Mouse (Mus musculus) embryo, embryonic 9.5 days (tissue): ENCODE data around the gene Tmf1.

Experiments
- DNase-seq: peaks from one replicate; pipeline ENCODE4 v3.0.0-alpha.2; 2017; ENCODE audit errors: extremely low spot score

Gene Tmf1

GRCm38 (mm10) chr6:97178491-97179366, at the start of gene Tmf1:
TSS of gene Tmf1 (minus strand) at chr6:97179122.
- peak; percentile 90 for DNase-seq

- no peak for DNase-seq
These were observed 48.3 kb upstream of the Tmf1 start for GRCm38 (mm10) chr6:97227067-97227847.

DNA sequence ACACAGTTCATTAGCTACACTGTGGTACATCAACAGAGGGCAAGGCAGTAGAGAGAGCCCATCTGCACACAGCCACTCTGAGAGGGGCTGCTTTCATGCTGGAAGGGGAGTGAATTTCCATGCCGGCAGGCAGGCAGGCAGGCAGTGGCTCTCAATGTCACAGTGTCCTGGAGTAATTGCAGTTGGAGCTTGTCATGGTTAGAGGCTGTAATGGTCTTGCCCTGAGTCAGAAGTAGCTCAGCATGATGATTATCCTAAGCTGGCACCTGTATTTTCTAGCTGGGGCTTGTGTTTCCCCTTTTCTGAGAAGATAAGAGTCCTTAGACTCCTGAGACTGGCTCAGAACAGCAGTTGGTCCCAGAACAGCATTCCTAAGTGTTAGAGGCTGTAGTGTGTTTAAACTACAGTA, 47.2 kb upstream of the Tmf1 start:
- no peak for DNase-seq

- DNase-seq = no peak
These were observed 45.6 kb upstream of the Tmf1 start for GRCm38 (mm10) chr6:97224505-97224904.

GRCm38 (mm10) chr6:97223566-97223965, 44.6 kb upstream of the Tmf1 start:
- DNase-seq = no peak

DNA sequence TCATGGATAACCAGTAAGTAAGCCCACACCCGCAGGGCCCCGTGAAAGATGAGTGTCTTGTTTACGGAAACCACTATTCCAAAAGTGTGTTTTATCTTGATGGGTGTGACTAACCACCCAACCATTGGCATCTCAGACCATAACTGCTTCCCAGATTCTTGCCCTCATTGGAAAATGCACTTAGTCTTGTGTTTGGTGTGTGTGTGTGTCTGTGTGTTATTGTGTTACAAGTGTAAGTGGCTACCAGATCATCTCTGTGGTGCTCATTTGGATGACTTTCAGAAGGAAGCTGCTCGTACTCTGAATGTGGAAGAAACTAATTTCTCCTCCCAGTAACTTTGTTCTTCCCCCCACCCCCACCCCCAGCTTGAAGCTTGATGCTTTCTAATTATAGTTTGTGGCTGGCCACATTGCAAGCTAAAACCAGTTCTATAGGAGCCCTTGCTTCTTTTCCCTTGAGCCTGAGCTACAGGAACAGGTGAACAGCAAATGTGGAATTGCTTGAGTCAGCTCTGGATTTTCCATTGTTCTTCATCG, 44.1 kb upstream of the Tmf1 start:
- DNase-seq = no peak

DNA sequence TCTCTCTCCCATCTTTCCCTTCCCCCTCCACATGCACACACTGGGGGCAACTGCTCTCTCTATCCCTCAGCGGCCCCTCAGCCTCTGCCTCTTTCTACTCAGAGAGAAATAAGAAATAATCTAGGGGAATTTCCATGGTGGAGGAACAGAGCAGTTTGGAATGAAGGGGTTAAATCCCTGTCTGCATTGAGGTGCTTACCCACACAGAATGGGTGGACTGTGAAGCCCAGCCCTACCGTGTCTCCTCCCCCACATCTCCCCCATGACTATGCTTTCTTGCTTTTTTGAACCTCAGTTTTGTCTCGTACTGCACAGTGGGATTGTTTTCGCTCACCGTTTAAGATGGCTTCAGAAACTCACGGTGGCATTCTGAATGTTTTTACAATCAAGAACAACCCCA, 43.4 kb upstream of the Tmf1 start:
- no peak for DNase-seq

DNA sequence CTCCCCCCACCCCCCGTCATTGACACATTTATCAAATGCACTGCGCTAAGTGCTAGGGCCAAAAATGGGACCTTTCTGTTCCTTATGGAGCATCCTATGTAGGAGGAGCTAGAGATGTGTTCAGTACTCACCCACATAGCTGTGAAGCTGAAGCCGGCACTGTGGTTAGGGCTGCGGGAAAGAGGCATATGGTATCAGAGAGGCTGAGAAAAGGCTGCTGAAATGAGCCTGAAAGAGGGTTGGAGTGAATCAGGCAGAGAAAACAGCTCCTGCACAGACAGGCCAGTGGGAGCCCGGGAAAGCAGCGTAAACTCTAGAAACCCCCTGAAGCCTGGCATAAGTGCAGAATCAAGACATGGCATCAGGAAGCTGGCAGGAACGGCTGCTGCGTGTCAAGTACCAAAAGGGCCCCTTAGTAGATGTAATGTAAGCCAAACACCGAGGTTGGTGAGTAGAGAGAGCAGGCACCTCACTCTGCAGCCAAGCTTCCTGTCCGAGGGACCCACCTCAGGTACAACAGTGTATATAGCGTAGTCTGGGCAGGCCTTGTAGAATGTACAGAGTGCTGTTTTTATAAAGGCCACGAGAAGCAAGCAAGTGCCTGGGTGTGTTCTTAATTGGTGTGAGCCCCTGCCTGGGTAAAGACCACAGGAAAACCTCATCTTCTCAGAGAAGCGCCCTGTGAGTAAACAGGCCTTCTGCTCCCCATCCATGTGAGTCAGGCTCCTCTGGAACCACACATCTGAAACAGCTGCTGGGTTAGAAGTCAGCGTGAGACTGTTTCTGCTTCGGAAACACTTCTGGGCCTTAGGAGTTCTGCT, 42.5 kb upstream of the Tmf1 start:
- DNase-seq = no peak

DNA sequence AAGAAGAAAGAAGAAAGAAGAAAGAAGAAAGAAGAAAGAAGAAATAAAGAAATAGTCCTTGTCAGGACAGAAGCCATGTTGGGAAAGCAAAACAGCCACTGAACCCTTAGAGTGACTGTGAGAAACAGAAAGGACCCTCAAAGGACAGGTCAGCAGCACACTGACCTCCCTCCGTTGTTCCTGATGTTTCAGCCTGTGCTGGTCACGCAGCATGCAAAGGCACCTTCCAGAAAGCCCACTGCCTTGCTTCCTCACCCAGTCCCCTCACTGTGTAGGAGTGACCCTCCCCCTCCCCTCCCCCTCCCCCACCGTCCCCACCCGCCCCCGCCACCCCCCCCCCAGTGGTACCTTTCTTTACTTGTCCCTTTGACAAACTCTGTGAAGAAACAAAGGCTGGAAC, 41.8 kb upstream of the Tmf1 start:
- no peak for DNase-seq

- DNase-seq = no peak
These were observed 37.4 kb upstream of the Tmf1 start for GRCm38 (mm10) chr6:97216154-97216821.

DNA sequence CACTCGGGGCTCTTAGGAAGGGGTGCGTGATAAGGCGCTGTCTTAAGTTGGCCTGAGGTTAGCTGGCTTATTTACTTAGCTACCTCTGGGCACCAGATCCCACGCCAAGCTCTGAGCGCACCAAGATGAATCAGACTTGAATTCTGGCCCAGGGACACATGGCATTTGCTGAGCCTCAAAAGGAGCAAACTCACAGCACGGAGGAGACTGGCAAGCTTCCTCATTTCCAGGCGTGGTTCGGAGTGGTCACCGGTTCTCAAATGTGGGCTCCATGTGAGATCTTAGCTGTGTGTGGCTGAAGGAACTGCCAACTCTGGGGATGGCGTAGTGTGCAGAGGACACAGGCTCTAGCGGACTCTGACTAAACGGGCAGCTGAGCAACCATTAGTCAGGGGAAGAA, 33.1 kb upstream of the Tmf1 start:
- no peak for DNase-seq

DNA sequence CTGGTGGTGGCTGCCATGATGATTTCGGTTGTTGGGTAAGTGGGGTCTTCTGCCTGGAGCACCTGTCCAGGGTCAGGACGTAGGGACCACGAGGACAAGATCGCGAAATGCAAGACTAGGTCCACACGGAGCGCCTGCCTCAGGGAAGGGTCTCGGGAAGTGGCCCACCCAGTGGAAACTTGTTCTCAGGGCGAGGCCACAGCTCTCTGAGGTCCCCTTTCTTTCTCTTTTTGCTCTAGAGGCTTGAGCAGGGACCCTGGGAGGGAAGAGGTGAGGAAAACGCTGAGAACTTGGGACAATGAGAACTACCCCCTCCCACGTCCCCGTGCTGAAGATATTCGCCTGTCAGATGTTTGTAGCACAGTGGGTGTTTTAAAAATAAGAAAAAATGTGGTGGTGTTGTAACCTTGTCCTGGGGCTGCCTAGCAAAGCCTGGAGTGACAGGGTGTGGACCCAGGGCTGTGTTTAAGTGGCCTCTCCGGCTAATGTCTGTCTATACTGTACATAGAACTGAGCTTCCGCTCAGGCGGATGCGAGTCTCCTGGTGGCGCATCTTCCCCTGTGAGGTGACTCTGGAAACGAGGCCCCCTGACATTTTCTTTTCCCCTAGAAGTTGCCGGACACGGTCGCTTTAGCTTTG, 32.2 kb upstream of the Tmf1 start:
- DNase-seq = no peak

GRCm38 (mm10) chr6:97210191-97210961, 31.5 kb upstream of the Tmf1 start, which contains the start of gene Arl6ip5:
TSS of gene Arl6ip5 (plus strand) at chr6:97210689.
- DNase-seq = peak; percentile 87

DNA sequence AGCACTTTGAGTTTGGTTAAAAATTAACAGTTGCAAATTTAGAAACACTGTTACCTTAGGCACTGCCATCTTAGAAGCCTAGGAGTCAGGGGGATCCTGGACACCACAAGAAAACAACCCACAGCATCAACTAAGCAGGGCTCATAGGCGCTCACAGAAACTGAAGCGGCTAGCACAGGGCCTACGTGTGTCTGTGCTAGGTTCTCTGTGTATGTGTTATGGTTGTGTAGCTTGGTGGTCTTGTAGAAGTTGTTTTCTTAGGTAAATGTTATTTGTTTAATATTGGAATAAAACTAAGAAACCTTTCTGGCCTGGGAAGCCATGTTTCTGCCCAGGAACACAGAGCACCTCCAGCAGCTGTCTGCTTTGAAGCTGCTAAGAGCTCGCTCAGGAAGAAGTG, 30.8 kb upstream of the Tmf1 start:
- DNase-seq = no peak

DNA sequence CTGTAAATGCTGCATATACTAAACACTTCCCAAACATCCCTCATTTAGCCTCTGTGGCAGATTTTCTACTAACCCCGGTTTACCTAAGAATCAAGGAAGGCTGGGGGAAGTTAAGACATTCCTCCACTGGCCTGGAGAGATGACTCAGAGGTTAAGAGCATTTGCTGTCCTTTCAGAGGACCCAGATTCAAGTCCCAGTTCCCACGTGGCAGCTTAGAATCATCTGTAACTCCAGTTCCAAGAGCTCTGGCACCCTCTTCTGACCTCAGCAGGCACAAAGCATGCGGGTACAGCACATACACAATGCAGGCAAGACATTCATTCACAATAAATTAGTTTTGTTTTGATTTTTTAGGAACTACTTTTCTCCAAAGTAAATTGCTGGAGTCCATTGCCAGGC, 30.3 kb upstream of the Tmf1 start:
- no peak for DNase-seq

- DNase-seq = no peak
These were observed 29.5 kb upstream of the Tmf1 start for GRCm38 (mm10) chr6:97208406-97208805.

DNA sequence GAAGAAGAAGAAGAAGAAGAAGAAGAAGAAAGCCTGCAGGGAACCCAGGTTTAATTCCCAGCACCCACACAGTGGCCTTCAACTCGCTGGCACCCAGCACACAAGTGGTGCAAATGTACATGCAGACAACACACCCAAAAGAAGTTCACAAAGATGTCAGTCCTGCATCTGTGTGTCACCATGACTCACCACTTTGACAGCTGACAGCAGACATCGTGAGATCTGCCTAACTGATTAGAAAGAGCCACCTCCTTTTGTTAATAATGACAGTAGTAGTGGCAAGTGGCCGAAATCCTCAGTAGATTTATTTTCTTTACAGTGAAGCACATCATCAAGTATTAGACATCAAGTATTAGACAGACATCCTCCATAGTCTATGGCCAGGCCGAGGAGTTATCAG, 28.2 kb upstream of the Tmf1 start:
- no peak for DNase-seq

DNA sequence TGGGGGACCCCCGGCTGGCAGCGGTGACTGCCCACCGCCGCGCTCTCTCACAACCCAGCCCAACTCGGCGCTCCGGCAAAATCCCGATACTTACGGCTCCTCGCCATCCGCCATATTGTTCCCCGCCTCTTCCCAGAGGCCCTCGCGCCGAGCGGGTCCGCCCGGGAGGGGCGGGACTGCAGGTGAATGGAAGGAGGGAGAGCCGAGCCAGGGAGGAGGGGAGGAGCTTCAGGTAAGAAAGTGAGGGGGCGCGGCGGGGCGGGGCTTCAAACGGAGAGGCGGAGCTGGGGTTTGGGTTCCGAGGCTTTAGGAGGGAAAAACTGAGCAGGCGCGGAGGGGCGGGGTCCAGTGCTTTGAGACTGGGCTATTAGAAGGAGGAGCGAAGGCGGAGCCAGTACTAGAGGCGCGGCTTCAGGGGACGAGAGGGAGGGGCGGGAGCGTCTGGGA, 26.5 kb upstream of the Tmf1 start, which contains the start of gene Uba3:
Gene Uba3 (minus strand): TSS at position 209 of the 447 bp plus-strand sequence.
- peak; percentile 100 for DNase-seq

- no peak for DNase-seq
These were observed 26.0 kb upstream of the Tmf1 start for GRCm38 (mm10) chr6:97204952-97205351.
